5 mouse cellular contexts compared by ENCODE assay signal in genomic region chr9:70256027-70256426, GRCm38 (mm10). TPM values are rescaled to one million over a fixed set of nuclear protein-coding genes. Genes with fewer than 3 reads are reported as not detected.
DNase-seq lines count a peak whose midpoint lies in the region; TF ChIP-seq lines count a peak whose summit lies in the region.
"Not testable (repeated sequence)": the region's sequence is repeated elsewhere in the genome, so short reads cannot be mapped to it uniquely, and the experiment has no call there.

No protein-coding gene starts in this region.

- peaks cover 70% of the 10 kb centered on the region for H3K79me2 ChIP-seq in CH12.LX (replicated peaks; ENCODE audit: control insufficient read depth, extremely low read depth, insufficient read depth, poor library complexity, severe bottlenecking)
- peaks cover 93% of the 10 kb centered on the region for H3K79me2 ChIP-seq in myocyte (ENCODE audit: control insufficient read depth, insufficient read depth)

- peak; percentile 46 for DNase-seq in 3T3-L1 (ENCODE audit: low read depth, low spot score)
- DNase-seq in CH12.LX (ENCODE audit: extremely low read depth); ES-E14 (ENCODE audit: low read depth, low spot score): not testable (repeated sequence)

- H3K27me3 ChIP-seq in CH12.LX (replicated peaks); ES-Bruce4 (ENCODE audit: control insufficient read depth, insufficient read depth, low read length, poor library complexity, severe bottlenecking); myocyte (ENCODE audit: control insufficient read depth, insufficient read depth, insufficient read length): not testable (repeated sequence)

- TF ChIP-seq RAD21 in CH12.LX (IDR thresholded peaks at IDR 0.05; ENCODE audit: low read depth, low read length): not testable (repeated sequence)

- H3K9me3 ChIP-seq in CH12.LX (replicated peaks; ENCODE audit: low read length); ES-Bruce4 (replicated peaks; ENCODE audit: control insufficient read depth, insufficient read depth, low read length, poor library complexity, severe bottlenecking); ES-E14 (ENCODE audit: control insufficient read depth, insufficient read depth, low read depth, low read length): not testable (repeated sequence)

- H3K4me1 ChIP-seq in CH12.LX (ENCODE audit: control insufficient read depth in 1 of 2, insufficient read depth in 2 of 2) (peaks cover 60 to 97% of the 10 kb centered on the region in 2 experiments), ES-Bruce4 (ENCODE audit: control insufficient read depth, insufficient read depth, low read length) (peaks cover 24% of the 10 kb centered on the region), ES-E14 (ENCODE audit: control insufficient read depth in 2 of 2, insufficient read depth in 2 of 2, low read length in 2 of 2, poor library complexity in 1 of 2) (peaks cover 20 to 43% of the 10 kb centered on the region in 2 experiments)

- H3K4me3 ChIP-seq in CH12.LX (replicated peaks in 1 of 3; ENCODE audit: low read depth in 2 of 3, low read length in 2 of 3, poor library complexity in 1 of 3); ES-Bruce4 (ENCODE audit: low read depth, low read length); ES-E14 (ENCODE audit: insufficient read depth in 1 of 2, low read depth in 1 of 2, low read length in 2 of 2, poor library complexity in 1 of 2, severe bottlenecking in 1 of 2); myocyte: not testable (repeated sequence)

- in situ Hi-C loops in CH12.LX (cut with MboI; ENCODE audit: low pct_ligation_motif_present, low pct_unique_long_range_greater_than_20kb, low sequenced_read_pairs); ES-E14 (cut with MboI; ENCODE audit: low sequenced_read_pairs in 2 of 2, unreplicated experiment in 2 of 2): not testable (repeated sequence)

- peaks cover 0 to 68% of the 10 kb centered on the region in 2 experiments for H3K36me3 ChIP-seq in CH12.LX (replicated peaks in 1 of 2; ENCODE audit: control insufficient read depth in 1 of 2, insufficient read depth in 1 of 2, low read length in 1 of 2)
- not testable (repeated sequence) for H3K36me3 ChIP-seq in ES-Bruce4 (ENCODE audit: control insufficient read depth, insufficient read depth, low read length, poor library complexity, severe bottlenecking); ES-E14 (ENCODE audit: control insufficient read depth, insufficient read depth, low read length, poor library complexity, severe bottlenecking); myocyte (ENCODE audit: control insufficient read depth, insufficient read depth)

- dilution Hi-C loops in CH12.LX (cut with MboI; ENCODE audit: extremely low pct_ligation_motif_present, extremely low pct_unique_long_range_greater_than_20kb, low sequenced_read_pairs): not testable (repeated sequence)

- H3K9ac ChIP-seq in CH12.LX (ENCODE audit: insufficient read depth, low read depth); ES-Bruce4 (ENCODE audit: low read depth, poor library complexity, severe bottlenecking); ES-E14 (ENCODE audit: insufficient read depth, low read depth, low read length, poor library complexity, severe bottlenecking): not testable (repeated sequence)

- H3K27ac ChIP-seq in CH12.LX (ENCODE audit: insufficient read depth, low read depth) (peak overlapping the region; percentile 27; the same call in 1 of the 2 replicates), ES-Bruce4 (ENCODE audit: insufficient read depth, low read length) (peak overlapping the region; percentile 26; the same call in 1 of the 2 replicates)
- not testable (repeated sequence) for H3K27ac ChIP-seq in ES-E14 (ENCODE audit: insufficient read depth, low read depth, low read length, poor library complexity, severe bottlenecking)

- TF ChIP-seq POLR2A in CH12.LX (IDR thresholded peaks at IDR 0.05; ENCODE audit: low read depth, low read length); ES-Bruce4 (IDR thresholded peaks at IDR 0.05; ENCODE audit: insufficient read depth, low read length); myocyte (IDR thresholded peaks at IDR 0.05; ENCODE audit: insufficient read length, low read depth): not testable (repeated sequence)

- H3K4me2 ChIP-seq in CH12.LX (ENCODE audit: insufficient read depth, low read depth, poor library complexity, severe bottlenecking); myocyte (ENCODE audit: low read depth): not testable (repeated sequence)

- not testable (repeated sequence) for TF ChIP-seq EP300 in CH12.LX (IDR thresholded peaks at IDR 0.05; ENCODE audit: low read length); ES-Bruce4 (IDR thresholded peaks at IDR 0.05; ENCODE audit: insufficient read depth, low read depth, low read length)

- not testable (repeated sequence) for H3ac ChIP-seq in myocyte (ENCODE audit: control insufficient read depth, insufficient read length)

- TF ChIP-seq CTCF in CH12.LX (conservative IDR thresholded peaks at IDR 0.05 in 1 of 2, IDR thresholded peaks at IDR 0.05 in 1 of 2; ENCODE audit: low read depth in 2 of 2, low read length in 2 of 2); ES-Bruce4 (IDR thresholded peaks at IDR 0.05; ENCODE audit: low read depth, low read length): not testable (repeated sequence)

TF ChIP-seq in CH12.LX, 34 proteins besides CTCF, POLR2A, EP300 and RAD21:
- peak; percentile 79 for TF ChIP-seq ZNF384 (IDR thresholded peaks at IDR 0.05; ENCODE audit: low read depth, low read length)

TF ChIP-seq in ES-E14, 5 proteins besides CTCF, POLR2A, EP300 and RAD21:
- peak; percentile 66; the same call in 1 of the 2 replicates for TF ChIP-seq ZNF384 (IDR thresholded peaks at IDR 0.05; ENCODE audit: low read depth, low read length)
TF ChIP-seq in ES-E14: peak in this region for 1; not testable (repeated sequence) for 4.

TF ChIP-seq in myocyte, 11 proteins besides CTCF, POLR2A, EP300 and RAD21:
- TF ChIP-seq CEBPB (IDR thresholded peaks at IDR 0.05; ENCODE audit: insufficient read depth, poor library complexity, severe bottlenecking): peak; percentile 63; the same call in 1 of the 2 replicates
TF ChIP-seq in myocyte: peak in this region for 1; not testable (repeated sequence) for 10.

RNA-seq across cellular contexts. Expression of gene Myo1e, which starts 48.9 kb away (rescaled TPM):
- total RNA-seq in CH12.LX (2012; rRNA removed): 97.6 and 98.7 TPM in 2 replicates
- total RNA-seq in CH12.LX (2014; rRNA removed): 82.3 and 88.5 TPM in 2 replicates
- polyA plus RNA-seq in CH12.LX (2012; ENCODE audit: insufficient read length, low read depth): 186 and 188 TPM in 2 replicates
- polyA plus RNA-seq in ES-Bruce4 (2011; ENCODE audit: insufficient read depth, insufficient read length, low read depth, missing spikeins): 51.6 and 54.2 TPM in 2 replicates
- 21.3 and 22.0 TPM in 2 replicates for total RNA-seq in ES-E14 (2012; rRNA removed)
- 26.5 TPM for polyA plus RNA-seq in myocyte (2012; fragmentation: generic; extraction: Trizol)
